Mouse (Mus musculus) adrenal gland, adult 8-10 months (tissue): ENCODE results near the gene Gpr31b. TPM values are rescaled to one million over a fixed set of nuclear protein-coding genes. Genes with fewer than 3 reads are reported as not detected.
"Not testable (repeated sequence)": the region's sequence is repeated elsewhere in the genome, so short reads cannot be mapped to it uniquely, and the experiment has no call there.

Source experiments
- DNase-seq: peaks from one replicate; pipeline ENCODE4 v3.0.0; 2022
- total RNA-seq, 4 experiments: library from RNA; stranded (reverse); gene quantifications; 2 replicates each; pipeline ENCODE4 v1.2.4; 2022

Gene Gpr31b
- under 1 TPM in 3 of 4 experiments, not detected in 1; 0.51 to 0.92 (median 0.63) TPM for total RNA-seq

DNA sequence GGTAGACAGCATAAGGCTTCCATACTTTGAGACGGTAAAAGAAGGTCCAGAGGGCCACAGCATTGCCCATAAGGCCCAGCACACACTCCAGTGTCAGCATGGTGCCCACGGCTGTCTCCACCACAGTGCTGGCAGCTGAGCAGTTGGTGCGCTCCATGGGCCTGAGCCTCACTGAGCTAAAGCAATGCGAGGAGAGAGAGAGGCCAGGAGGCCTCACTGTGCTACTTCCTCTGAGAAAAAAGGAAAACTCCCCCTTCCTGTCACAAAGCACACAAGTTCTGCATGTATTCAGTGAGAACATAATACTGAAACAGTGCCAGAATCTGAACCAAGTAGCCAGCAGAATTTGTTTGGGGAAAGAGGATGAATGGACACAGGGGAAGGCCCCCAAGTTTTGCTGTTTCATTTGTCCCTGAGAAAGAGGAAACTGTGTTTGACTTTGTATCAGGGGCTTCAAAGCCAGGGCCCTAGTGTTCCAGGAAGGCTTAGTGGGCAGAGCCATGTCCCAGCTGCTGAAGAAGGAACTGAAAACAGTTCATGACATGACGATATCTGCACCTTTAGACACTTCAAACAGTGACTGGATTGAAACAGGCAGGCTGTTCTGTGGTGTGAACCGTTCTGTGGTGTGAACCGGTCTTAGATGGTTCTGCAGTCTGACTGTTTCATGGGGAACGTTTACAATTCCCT is at the start of gene Gpr31b:
TSS of gene Gpr31b (minus strand) at position 173 of the 690 bp plus-strand sequence.
- not testable (repeated sequence) for DNase-seq

GRCm38 (mm10) chr17:13092960-13093359 is 40.9 kb upstream of the Gpr31b start:
- DNase-seq: not testable (repeated sequence)

GRCm38 (mm10) chr17:13092100-13092764 is 40.1 kb upstream of the Gpr31b start:
- not testable (repeated sequence) for DNase-seq

DNA sequence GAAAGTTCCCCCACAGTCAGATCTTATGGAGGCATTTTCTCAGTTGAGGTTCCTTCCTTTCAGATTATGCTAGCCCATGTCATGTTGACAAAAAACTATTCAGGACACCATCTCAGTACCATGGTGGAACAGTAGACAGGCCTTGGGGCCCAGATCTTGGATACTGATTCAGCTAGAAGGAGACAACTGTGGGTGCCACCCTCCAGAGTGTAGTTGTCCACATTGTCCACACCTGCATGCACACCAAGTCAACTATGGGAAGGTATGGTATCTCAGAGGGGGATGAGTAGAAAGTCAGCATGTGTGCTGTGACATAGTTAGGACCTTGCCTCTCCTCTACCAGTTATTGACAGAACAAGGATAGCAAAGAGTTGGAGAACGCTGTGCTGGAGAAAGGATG is 39.4 kb upstream of the Gpr31b start:
- DNase-seq: not testable (repeated sequence)

DNA sequence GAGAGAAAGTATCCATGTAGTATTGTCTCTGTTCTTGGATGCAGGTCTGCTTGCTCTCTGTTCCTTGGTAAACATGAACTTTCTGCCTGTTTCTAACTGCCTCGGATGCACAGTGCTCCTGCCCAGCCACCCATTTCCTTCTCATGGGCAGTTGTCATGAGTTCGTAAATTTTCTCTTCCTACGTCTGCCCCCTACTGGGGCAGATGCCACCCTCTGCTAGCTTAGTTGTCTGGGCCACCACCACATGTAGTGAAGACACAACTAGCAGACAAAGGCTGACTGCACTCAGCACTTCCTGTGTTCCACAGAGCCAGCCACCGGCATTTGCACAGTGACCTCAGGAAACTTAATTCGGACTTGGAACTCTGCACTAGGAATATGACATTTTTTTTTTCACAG is 17.1 kb upstream of the Gpr31b start:
- DNase-seq: not testable (repeated sequence)

GRCm38 (mm10) chr17:13067864-13068385 is 15.8 kb upstream of the Gpr31b start:
- not testable (repeated sequence) for DNase-seq

GRCm38 (mm10) chr17:13062882-13063281 is 10.8 kb upstream of the Gpr31b start:
- DNase-seq: not testable (repeated sequence)

GRCm38 (mm10) chr17:13060804-13061203 is 8.7 kb upstream of the Gpr31b start, which contains the start of gene Tcp10b:
Gene Tcp10b, plus strand, starts transcription at chr17:13061104.
- DNase-seq: not testable (repeated sequence)

DNA sequence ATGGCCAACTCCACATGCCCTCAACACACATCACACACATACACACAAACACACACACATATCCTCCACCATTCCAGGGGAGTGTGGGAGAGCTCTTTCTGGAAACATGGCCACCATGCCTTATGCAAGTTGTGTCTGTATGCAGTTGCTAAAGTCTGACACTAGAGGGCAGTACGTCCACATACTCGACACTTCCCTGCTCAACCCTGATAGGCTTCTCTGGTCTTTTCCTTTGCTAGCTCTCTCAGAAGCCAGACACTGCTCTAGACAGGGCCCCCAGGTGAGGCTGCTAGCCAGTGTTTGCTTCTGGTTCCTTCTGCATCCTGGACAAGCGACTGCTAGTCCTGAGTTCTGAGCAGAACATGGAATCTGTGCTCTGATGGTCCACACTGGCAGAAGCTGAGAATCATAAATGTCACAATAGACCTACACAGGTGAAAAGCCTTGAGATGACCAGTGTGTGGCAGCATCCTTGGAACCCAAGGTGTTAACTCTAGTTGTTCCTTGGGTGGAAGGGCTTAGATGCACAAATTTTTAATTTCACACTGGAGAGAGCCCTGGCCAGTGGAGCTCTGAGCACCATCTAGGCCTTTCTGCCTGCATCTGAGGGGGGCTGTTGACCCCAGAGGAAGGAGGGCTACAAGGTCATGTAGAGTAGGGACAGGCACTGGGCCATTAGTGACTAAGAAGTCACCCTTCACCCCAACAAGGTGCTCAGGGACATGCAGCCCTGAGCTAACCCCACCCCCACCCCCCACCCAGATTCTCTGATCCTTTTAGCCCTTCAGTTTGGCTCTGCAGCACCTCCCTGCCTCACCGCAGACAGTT is 8.0 kb downstream of the Gpr31b start:
- DNase-seq: peak; percentile 23

DNA sequence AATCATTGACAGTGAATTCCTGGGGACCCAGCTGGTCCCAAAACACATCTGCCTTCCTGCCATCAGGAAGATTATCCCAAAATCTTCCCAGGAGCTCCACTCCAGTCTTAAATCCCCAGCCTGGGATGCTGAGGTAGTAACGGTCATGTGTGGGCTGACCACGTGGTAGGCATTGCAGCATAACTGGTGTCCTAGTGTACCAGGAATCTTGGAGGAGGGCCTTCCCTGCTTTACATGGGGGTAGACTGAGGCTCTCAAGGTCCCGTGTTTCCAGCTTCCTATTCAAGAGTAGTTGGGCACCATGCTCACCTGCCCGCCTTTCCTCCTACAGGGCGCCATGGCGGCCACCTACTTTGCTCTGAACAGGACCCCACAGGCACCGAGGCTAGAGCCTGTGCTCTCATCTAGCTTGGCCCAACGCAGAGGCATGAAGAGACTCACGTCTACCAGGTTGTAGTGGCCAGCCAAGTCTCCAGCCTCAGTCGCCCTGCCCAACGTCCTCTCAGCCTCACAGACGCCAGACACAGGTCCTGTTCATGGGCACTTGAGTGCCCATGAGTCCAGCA is 15.4 kb downstream of the Gpr31b start:
- not testable (repeated sequence) for DNase-seq

DNA sequence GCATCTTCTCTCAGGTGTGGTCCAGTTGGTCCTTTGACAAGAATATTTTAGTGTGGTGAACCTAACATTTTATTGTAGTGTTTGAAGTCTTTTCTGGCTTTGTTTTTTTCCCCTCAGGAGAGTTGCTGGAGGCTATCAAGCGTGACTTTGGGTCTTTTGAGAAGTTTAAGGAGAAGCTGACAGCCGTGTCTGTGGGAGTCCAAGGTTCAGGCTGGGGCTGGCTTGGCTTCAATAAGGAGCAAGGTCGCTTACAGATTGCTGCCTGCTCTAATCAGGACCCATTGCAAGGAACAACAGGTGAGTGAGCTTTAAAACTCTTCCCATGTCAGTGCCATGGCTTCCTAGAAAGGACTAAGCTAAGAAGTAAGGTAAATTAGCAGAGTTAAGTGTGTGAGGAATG is 38.8 kb downstream of the Gpr31b start:
- no peak for DNase-seq

GRCm38 (mm10) chr17:13009887-13010286 is 42.2 kb downstream of the Gpr31b start:
- no peak for DNase-seq

GRCm38 (mm10) chr17:13008528-13008927 is 43.6 kb downstream of the Gpr31b start:
- no peak for DNase-seq

DNA sequence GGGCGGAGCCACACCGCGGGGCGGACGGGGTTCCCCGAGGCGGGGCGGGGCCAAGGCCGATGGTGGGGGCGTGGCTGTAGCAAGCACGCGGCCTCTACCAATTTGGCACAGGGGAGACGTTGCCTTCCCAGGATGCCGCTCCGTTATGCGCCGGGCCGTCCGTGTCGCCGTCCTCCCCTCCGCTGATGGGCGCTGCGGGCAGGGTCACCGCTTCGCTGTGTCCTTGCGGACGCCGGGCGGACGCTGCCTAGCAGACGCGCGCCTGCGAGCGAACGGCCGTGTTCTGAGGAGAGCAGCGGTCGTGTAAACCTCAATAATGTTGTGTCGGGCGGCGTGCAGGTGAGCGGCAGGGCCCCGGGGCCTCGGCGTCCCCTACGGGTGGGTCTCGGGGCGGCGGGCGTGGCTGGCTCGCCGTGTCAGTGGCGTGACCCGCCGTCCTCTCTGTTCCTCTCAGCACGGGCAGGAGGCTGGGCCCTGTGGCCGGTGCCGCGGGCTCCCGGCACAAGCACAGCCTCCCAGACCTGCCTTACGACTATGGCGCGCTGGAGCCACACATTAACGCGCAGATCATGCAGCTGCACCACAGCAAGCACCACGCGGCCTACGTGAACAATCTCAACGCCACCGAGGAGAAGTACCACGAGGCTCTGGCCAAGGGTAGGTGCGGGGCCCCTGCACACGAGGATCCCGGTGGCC is 44.2 kb downstream of the Gpr31b start:
- DNase-seq: peak; percentile 99

DNA sequence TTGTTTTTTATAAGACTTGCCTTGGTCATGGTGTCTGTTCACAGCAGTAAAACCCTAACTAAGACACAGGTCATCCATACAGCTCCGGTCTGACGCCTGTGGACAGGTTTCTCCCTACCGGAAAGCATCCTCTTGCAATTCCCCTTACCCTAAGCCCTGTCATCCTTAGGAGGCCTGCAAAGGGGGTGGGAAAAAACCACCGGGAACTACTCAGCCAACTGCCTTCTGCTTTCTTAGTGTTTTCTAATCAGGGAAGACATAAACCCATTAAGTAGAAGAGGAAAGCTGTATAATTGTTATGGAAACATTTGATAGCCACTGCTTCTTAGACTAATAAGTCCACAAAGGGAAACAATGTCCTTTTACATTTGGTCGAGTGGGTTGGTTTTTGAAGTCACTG is 45.1 kb downstream of the Gpr31b start:
- no peak for DNase-seq

DNA sequence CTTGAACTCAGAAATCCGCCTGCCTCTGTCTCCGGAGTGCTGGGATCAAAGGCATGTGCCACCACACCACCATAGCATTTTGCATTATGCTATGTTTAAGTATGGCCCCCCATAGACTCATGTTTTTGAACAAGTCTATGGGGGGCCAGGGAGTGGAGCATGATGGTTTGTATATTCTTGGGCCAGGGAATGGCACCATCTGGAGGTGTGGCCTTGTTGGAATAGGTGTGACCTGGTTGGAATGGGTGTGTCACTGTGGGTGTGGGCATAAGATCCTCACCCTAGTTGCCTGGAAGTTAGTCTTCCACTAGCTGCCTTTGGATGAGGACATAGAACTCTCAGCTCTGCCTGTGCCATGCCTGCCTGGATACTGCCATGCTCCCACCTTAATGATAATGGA is 45.5 kb downstream of the Gpr31b start, which contains the start of gene Sod2:
TSS of gene Sod2 (plus strand) at position 301 of the 400 bp plus-strand sequence.
- DNase-seq: not testable (repeated sequence)

DNA sequence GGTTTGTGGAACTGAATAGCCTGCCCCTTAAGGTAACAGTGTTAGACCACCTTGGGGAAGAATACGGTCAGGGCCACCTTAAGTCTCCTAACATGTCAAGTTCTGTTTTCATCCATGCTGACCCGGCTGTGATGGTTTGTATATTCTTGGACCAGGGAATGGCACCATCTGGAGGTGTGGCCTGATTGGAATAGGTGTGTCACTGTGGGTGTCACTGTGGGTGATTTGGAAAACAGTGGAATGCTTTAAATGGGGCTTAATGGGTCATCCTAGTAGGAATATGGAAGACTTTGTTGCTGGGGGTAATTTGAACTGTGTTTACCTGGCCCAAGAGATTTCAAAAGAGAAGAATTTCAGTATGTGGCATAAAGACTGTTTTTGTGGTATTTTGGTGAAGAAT is 47.7 kb downstream of the Gpr31b start:
- DNase-seq: not testable (repeated sequence)

GRCm38 (mm10) chr17:13002243-13002642 is 49.9 kb downstream of the Gpr31b start:
- DNase-seq: not testable (repeated sequence)
